In the genomic region with DNA sequence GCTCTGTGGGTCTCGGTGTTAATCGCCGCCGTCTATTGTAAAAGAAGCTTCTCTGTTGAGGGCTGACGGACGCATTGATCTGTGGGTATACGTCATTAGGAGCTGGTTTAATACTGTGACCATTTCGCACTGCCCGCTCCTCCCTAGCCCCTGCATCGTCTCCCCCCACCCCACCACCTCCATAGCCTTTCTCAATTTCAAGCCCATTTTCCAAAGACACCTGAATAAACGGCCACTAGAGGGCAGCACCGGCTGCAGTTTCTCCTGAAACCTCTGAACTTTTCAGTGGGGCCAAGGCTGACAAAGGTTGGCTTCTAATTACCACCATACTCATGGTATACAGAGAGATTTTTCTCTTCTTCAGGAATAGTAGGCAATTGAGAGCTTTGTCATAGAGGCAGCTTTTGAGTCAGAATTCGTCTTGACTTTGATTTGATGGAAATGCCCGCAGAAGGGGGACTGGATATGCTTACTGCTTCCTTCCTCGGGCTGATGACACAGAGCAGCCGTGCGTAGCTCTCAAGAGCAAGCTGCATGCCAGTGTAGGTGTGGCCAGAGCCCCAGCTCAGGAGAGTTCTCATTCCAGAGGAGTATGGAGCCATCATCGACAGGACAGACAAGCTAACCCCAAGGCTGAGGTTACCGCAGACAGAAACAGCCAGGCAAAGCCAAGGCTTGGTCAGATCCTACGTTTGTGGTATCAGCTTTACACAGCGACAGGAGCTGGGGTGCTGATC, we compare ENCODE assay signal across 8 mouse cellular contexts. TPM values are rescaled to one million over a fixed set of nuclear protein-coding genes. Genes with fewer than 3 reads are reported as not detected.
DNase-seq lines count a peak whose midpoint lies in the region; ATAC-seq and TF ChIP-seq lines count a peak whose summit lies in the region.

No protein-coding gene starts in this region.

- 25% methylated on average over 21 of the region's 21 CpGs for WGBS in embryonic facial prominence, embryonic 13.5 days
- WGBS in limb, embryonic 14.5 days = 33% methylated on average over 21 of the region's 21 CpGs
- WGBS in midbrain, embryonic 16.5 days = 26% methylated on average over 21 of the region's 21 CpGs

- ATAC-seq in embryonic facial prominence, embryonic 13.5 days (ENCODE audit: insufficient number of reproducible peaks, insufficient read depth, low FRiP score, low TSS enrichment, low read depth) = no peak
- peak; percentile 78 for ATAC-seq in limb, embryonic 14.5 days (ENCODE audit: low FRiP score, low read depth)
- peak; percentile 96 for ATAC-seq in midbrain, embryonic 16.5 days

- DNase-seq in A20 (ENCODE audit: low read depth, low spot score) = peak; percentile 62
- peak; percentile 52 to 70 for DNase-seq in adrenal gland, postnatal 4 days (ENCODE audit: low spot score in 2 of 2)
- peak; percentile 43 to 75 for DNase-seq in heart, adult 9 months (ENCODE audit: low spot score in 2 of 2)
- DNase-seq in kidney, adult 9 months = peak; percentile 74
- DNase-seq in limb, embryonic 14.5 days (ENCODE audit: low spot score) = peak; percentile 91
- peak; percentile 51 to 87 for DNase-seq in spleen, postnatal 4 days (ENCODE audit: low spot score in 2 of 2)

- H3K9me3 ChIP-seq in embryonic facial prominence, embryonic 13.5 days = no peaks in the 10 kb centered on the region
- no peaks in the 10 kb centered on the region for H3K9me3 ChIP-seq in limb, embryonic 14.5 days (ENCODE audit: control insufficient read depth, low read length)
- no peaks in the 10 kb centered on the region for H3K9me3 ChIP-seq in midbrain, embryonic 16.5 days (replicated peaks; ENCODE audit: control insufficient read depth, low read length, poor library complexity, severe bottlenecking)

- no peak overlapping the region for H3K27ac ChIP-seq in embryonic facial prominence, embryonic 13.5 days
- H3K27ac ChIP-seq in limb, embryonic 14.5 days (replicated peaks; ENCODE audit: low read depth, low read length) = no peak overlapping the region
- H3K27ac ChIP-seq in midbrain, embryonic 16.5 days (ENCODE audit: low read length) = peak overlapping the region; percentile 89

- 0 out of 2 replicates have a peak overlapping the region, but pooled peaks have one; percentile 44 for H3K9ac ChIP-seq in embryonic facial prominence, embryonic 13.5 days
- H3K9ac ChIP-seq in limb, embryonic 14.5 days (ENCODE audit: low read depth, low read length, severe bottlenecking) = peak overlapping the region; percentile 41
- H3K9ac ChIP-seq in midbrain, embryonic 16.5 days (ENCODE audit: low read depth, low read length) = peak overlapping the region; percentile 74

- peaks cover 9% of the 10 kb centered on the region for H3K27me3 ChIP-seq in embryonic facial prominence, embryonic 13.5 days
- H3K27me3 ChIP-seq in limb, embryonic 14.5 days (ENCODE audit: control insufficient read depth, insufficient read depth, low read length) = no peaks in the 10 kb centered on the region
- H3K27me3 ChIP-seq in midbrain, embryonic 16.5 days (ENCODE audit: control insufficient read depth, insufficient read depth, low read depth, low read length) = no peaks in the 10 kb centered on the region

- peak overlapping the region; percentile 57 for H3K4me2 ChIP-seq in embryonic facial prominence, embryonic 13.5 days
- H3K4me2 ChIP-seq in limb, embryonic 14.5 days (replicated peaks; ENCODE audit: low read depth, low read length, severe bottlenecking) = peak overlapping the region; percentile 53
- peak overlapping the region; percentile 54 for H3K4me2 ChIP-seq in midbrain, embryonic 16.5 days (ENCODE audit: low read length)

- H3K36me3 ChIP-seq in embryonic facial prominence, embryonic 13.5 days = no peaks in the 10 kb centered on the region
- H3K36me3 ChIP-seq in limb, embryonic 14.5 days (ENCODE audit: control insufficient read depth, insufficient read depth, low read length) = no peaks in the 10 kb centered on the region
- no peaks in the 10 kb centered on the region for H3K36me3 ChIP-seq in midbrain, embryonic 16.5 days (ENCODE audit: control insufficient read depth, insufficient read depth, low read length)

- H3K4me1 ChIP-seq in embryonic facial prominence, embryonic 13.5 days = no peaks in the 10 kb centered on the region
- H3K4me1 ChIP-seq in limb, embryonic 14.5 days (ENCODE audit: control insufficient read depth, insufficient read depth, low read length) = no peaks in the 10 kb centered on the region
- no peaks in the 10 kb centered on the region for H3K4me1 ChIP-seq in midbrain, embryonic 16.5 days (ENCODE audit: control insufficient read depth, insufficient read depth, low read length)

- no peak for TF ChIP-seq POLR2A in limb, embryonic 14.5 days (IDR thresholded peaks at IDR 0.05; ENCODE audit: borderline replicate concordance, extremely low read depth, insufficient read depth, insufficient read length)

- peak overlapping the region; percentile 41 for H3K4me3 ChIP-seq in embryonic facial prominence, embryonic 13.5 days
- H3K4me3 ChIP-seq in limb, embryonic 14.5 days (replicated peaks; ENCODE audit: low read length) = peak overlapping the region; percentile 34
- H3K4me3 ChIP-seq in midbrain, embryonic 16.5 days (ENCODE audit: low read depth, low read length) = peak overlapping the region; percentile 39

RNA-seq across cellular contexts. Expression of gene Mobp, which starts 42.0 kb away (rescaled TPM):
- total RNA-seq in adrenal gland, postnatal 4 days (2021) = not detected
- not detected in 2 replicates for polyA plus RNA-seq in embryonic facial prominence, embryonic 13.5 days (2015; fragmentation: Nextera tagmentation; extraction: Ambion mirVana)
- polyA plus RNA-seq in limb, embryonic 14.5 days (2012; rRNA removed) = not detected in 2 replicates
- polyA plus RNA-seq in limb, embryonic 14.5 days (2014; fragmentation: Nextera tagmentation; extraction: Ambion mirVana) = not detected in 2 replicates
- polyA plus RNA-seq in midbrain, embryonic 16.5 days (2015; fragmentation: Nextera tagmentation; extraction: Ambion mirVana) = 0.10 TPM in 1 of 2 replicates, not detected in the other
